ENCODE assay signal across 9 mouse cellular contexts in genomic region chr11:47658135-47658534, GRCm38 (mm10).
DNase-seq lines count a peak whose midpoint lies in the region; ATAC-seq and TF ChIP-seq lines count a peak whose summit lies in the region.
"Had no signal": no experiment of that assay in that cellular context is flagged by ENCODE, and none has a peak within 500 bp of the region (broad histone marks: within the 10 kb centered on the region; RNA-seq: fewer than 3 reads in every experiment).

No protein-coding gene starts in this region.

- TF ChIP-seq CTCF in C2C12 (IDR thresholded peaks at IDR 0.05; ENCODE audit: control insufficient read depth, insufficient read depth, insufficient read length), result peak; percentile 17
- peak; percentile 79 for TF ChIP-seq CTCF in stomach, postnatal 0 days (IDR thresholded peaks at IDR 0.05; ENCODE audit: low read depth)

- no peaks in the 10 kb centered on the region for H3K27me3 ChIP-seq in intestine, embryonic 14.5 days (replicated peaks; ENCODE audit: control insufficient read depth, insufficient read depth, low read length)
- no peaks in the 10 kb centered on the region for H3K27me3 ChIP-seq in intestine, embryonic 15.5 days (replicated peaks)
- H3K27me3 ChIP-seq in C2C12 (ENCODE audit: control insufficient read depth, insufficient read depth, insufficient read length), result no peaks in the 10 kb centered on the region
- no peaks in the 10 kb centered on the region for H3K27me3 ChIP-seq in stomach, postnatal 0 days (ENCODE audit: control insufficient read depth, insufficient read depth, low read length)
- H3K27me3 ChIP-seq: heart, embryonic 13.5 days had no signal

- DNase-seq in intestine, embryonic 14.5 days (ENCODE audit: low spot score), result peak; percentile 67
- peak; percentile 58 for DNase-seq in 3T3-L1 (ENCODE audit: low read depth, low spot score)
- peak; percentile 19 for DNase-seq in c-Kit-positive CD71-positive TER-119-negative erythroid progenitor cells, embryonic 14.5 days (ENCODE audit: low read depth)
- DNase-seq in kidney, postnatal 36 days, result peak; percentile 39 to 82
- DNase-seq in stomach, postnatal 0 days (ENCODE audit: low spot score), result peak; percentile 52

- H3K4me2 ChIP-seq in intestine, embryonic 14.5 days (ENCODE audit: low read length), result no peak overlapping the region
- H3K4me2 ChIP-seq in intestine, embryonic 15.5 days (replicated peaks), result no peak overlapping the region
- no peak overlapping the region for H3K4me2 ChIP-seq in stomach, postnatal 0 days (replicated peaks; ENCODE audit: low read depth)
- H3K4me2 ChIP-seq: heart, embryonic 13.5 days had no signal

- WGBS in intestine, embryonic 14.5 days, result 2% methylated on average over 1 of the region's 1 CpGs
- WGBS in intestine, embryonic 15.5 days, result 3% methylated on average over 1 of the region's 1 CpGs
- WGBS in stomach, postnatal 0 days, result 3% methylated on average over 1 of the region's 1 CpGs

- TF ChIP-seq EP300 in stomach, postnatal 0 days (optimal IDR thresholded peaks at IDR 0.05), result no peak

- no peak overlapping the region for H3K27ac ChIP-seq in intestine, embryonic 14.5 days (ENCODE audit: low read depth)
- no peak overlapping the region for H3K27ac ChIP-seq in intestine, embryonic 15.5 days
- no peak overlapping the region for H3K27ac ChIP-seq in stomach, postnatal 0 days (replicated peaks)
- H3K27ac ChIP-seq: heart, embryonic 13.5 days had no signal

- H3K4me1 ChIP-seq in intestine, embryonic 14.5 days (replicated peaks; ENCODE audit: control insufficient read depth, insufficient read depth, low read length), result no peaks in the 10 kb centered on the region
- H3K4me1 ChIP-seq in intestine, embryonic 15.5 days (replicated peaks), result no peaks in the 10 kb centered on the region
- H3K4me1 ChIP-seq in stomach, postnatal 0 days (replicated peaks; ENCODE audit: control insufficient read depth, insufficient read depth), result no peaks in the 10 kb centered on the region
- H3K4me1 ChIP-seq: heart, embryonic 13.5 days had no signal

- H3K79me2 ChIP-seq in C2C12 (ENCODE audit: control insufficient read depth, insufficient read depth), result no peaks in the 10 kb centered on the region

- no peak overlapping the region for H3ac ChIP-seq in C2C12 (ENCODE audit: control insufficient read depth, insufficient read length, low read depth)

- no peaks in the 10 kb centered on the region for H3K9me3 ChIP-seq in intestine, embryonic 14.5 days (ENCODE audit: control insufficient read depth, low read length)
- H3K9me3 ChIP-seq in intestine, embryonic 15.5 days, result no peaks in the 10 kb centered on the region
- H3K9me3 ChIP-seq in stomach, postnatal 0 days (ENCODE audit: control insufficient read depth, low read length), result no peaks in the 10 kb centered on the region
- H3K9me3 ChIP-seq: heart, embryonic 13.5 days had no signal

- no peaks in the 10 kb centered on the region for H3K79me3 ChIP-seq in C2C12 (ENCODE audit: low read depth)

- ATAC-seq in intestine, embryonic 14.5 days (replicated peaks; ENCODE audit: low FRiP score, low TSS enrichment, low read depth), result no peak
- no peak for ATAC-seq in intestine, embryonic 15.5 days
- no peak for ATAC-seq in stomach, postnatal 0 days (ENCODE audit: low FRiP score, low TSS enrichment)
- no peak for ATAC-seq in frontal cortex, adult (ENCODE audit: low TSS enrichment)

- no peak overlapping the region for H3K9ac ChIP-seq in intestine, embryonic 14.5 days (ENCODE audit: low read length)
- no peak overlapping the region for H3K9ac ChIP-seq in intestine, embryonic 15.5 days
- no peak overlapping the region for H3K9ac ChIP-seq in stomach, postnatal 0 days (ENCODE audit: low read length)
- H3K9ac ChIP-seq: heart, embryonic 13.5 days had no signal

- no peaks in the 10 kb centered on the region for H3K36me3 ChIP-seq in intestine, embryonic 14.5 days (ENCODE audit: control insufficient read depth, insufficient read depth, low read length)
- H3K36me3 ChIP-seq in intestine, embryonic 15.5 days, result no peaks in the 10 kb centered on the region
- no peaks in the 10 kb centered on the region for H3K36me3 ChIP-seq in C2C12 (ENCODE audit: control insufficient read depth, insufficient read depth)
- no peaks in the 10 kb centered on the region for H3K36me3 ChIP-seq in stomach, postnatal 0 days (ENCODE audit: control insufficient read depth, insufficient read depth, low read length)
- H3K36me3 ChIP-seq: heart, embryonic 13.5 days had no signal

- H3K4me3 ChIP-seq in intestine, embryonic 14.5 days (ENCODE audit: low read depth, low read length), result no peak overlapping the region
- no peak overlapping the region for H3K4me3 ChIP-seq in intestine, embryonic 15.5 days (replicated peaks)
- no peak overlapping the region for H3K4me3 ChIP-seq in C2C12 (ENCODE audit: insufficient read depth, poor library complexity, severe bottlenecking)
- H3K4me3 ChIP-seq in stomach, postnatal 0 days (ENCODE audit: low read depth, low read length), result no peak overlapping the region
- H3K4me3 ChIP-seq: heart, embryonic 13.5 days had no signal

TF ChIP-seq in C2C12, 6 proteins besides CTCF, POLR2A, EP300 and RAD21:
- TF ChIP-seq MYOG (IDR thresholded peaks at IDR 0.05; ENCODE audit: control insufficient read depth, extremely low read depth, insufficient read length) (no peak), USF1 (IDR thresholded peaks at IDR 0.05; ENCODE audit: low read depth) (no peak), CEBPB (IDR thresholded peaks at IDR 0.05; ENCODE audit: low read depth) (no peak), MAX (IDR thresholded peaks at IDR 0.05) (no peak), FOSL1 (IDR thresholded peaks at IDR 0.05; ENCODE audit: insufficient read depth, low read length, poor library complexity, severe bottlenecking) (no peak)
